Mouse (Mus musculus): ENCODE results near the gene Dnajb3. TPM values are rescaled to one million over a fixed set of nuclear protein-coding genes. Genes with fewer than 3 reads are reported as not detected.

The Dnajb3 gene
- polyA plus RNA-seq, 1 experiment from 2014 or later = 12.5 TPM

DNA sequence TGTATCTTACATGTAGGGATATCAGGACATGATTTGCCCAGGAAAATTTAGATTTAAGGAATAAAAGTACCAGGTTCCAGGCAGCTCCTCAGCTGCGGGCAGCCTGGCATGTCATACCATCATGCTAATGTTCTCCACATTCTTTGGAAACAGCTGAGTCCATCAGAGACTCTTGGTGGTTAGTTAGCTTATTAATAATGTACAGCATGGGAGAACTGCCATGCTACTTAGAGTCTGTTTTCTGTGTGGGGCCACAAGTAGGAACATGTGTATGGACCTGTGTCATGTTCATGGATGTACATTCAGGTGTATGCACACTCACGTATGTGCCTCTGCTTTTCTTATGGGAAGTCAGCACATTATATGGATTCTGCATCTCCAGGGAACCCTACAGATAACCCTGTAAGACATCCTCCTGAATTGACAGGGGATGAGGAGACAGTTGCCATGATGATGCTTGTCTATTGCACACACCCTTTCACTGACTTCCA is 8.9 kb upstream of the Dnajb3 start:
- ATAC-seq (replicated peaks; ENCODE audit: low FRiP score) (no peak), DNase-seq (ENCODE audit: low spot score) (peak; percentile 51)
- Histone ChIP-seq H3K36me3 (ENCODE audit: control insufficient read depth, insufficient read depth, low read length) (no peaks in the 10 kb centered on the region), H3K4me1 (replicated peaks; ENCODE audit: control insufficient read depth, insufficient read depth, low read length) (no peaks in the 10 kb centered on the region), H3K9ac (ENCODE audit: low read length) (no peak overlapping the region), H3K4me3 (ENCODE audit: low read depth, low read length) (no peak overlapping the region), H3K4me2 (ENCODE audit: low read depth, low read length, severe bottlenecking) (no peak overlapping the region), H3K27me3 (ENCODE audit: control insufficient read depth, insufficient read depth, low read length) (no peaks in the 10 kb centered on the region), H3K27ac (ENCODE audit: low read depth, low read length) (no peak overlapping the region), H3K9me3 (ENCODE audit: control insufficient read depth, low read length) (peaks cover 60% of the 10 kb centered on the region)
- WGBS = 80% methylated on average over 2 of the region's 2 CpGs

DNA sequence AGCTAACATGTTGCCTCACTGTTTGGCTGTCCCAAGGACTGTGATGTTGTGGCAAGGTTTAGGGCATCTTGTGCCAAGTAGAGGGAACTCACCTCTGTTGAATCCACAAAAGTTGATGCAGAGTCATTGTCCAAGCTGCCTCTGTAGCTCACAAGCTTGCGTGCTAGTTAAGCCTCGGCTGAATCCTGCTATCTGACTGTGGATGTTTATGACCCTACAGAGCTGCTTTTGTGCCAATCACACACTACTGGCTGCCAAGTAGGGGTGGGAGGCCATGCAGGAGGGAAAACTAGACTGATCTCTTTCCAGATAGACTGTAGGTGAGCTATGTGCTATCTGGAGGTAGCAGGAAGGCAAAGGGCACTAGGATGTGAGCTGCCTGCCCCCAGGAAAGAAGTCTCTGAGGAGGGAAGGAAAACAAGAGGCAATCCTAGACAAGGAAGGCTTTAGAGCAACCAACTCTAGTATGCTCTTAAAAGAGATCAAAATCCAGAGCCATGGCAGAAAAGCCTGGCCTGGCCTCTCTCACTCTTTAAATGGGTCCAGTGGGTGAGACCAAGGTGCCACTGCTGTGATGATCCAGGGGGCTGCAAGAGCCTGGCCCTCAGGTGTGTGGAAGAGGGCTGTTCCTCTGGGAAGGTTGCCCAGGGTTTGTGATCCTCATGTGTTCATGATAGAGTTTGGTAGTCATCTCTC is 8.3 kb upstream of the Dnajb3 start:
- H3K9me3 ChIP-seq (ENCODE audit: control insufficient read depth, low read length) = peaks cover 60% of the 10 kb centered on the region
- H3K36me3 ChIP-seq (ENCODE audit: control insufficient read depth, insufficient read depth, low read length) = no peaks in the 10 kb centered on the region
- WGBS = 86% methylated on average over 2 of the region's 2 CpGs
- H3K9ac ChIP-seq (ENCODE audit: low read length) = no peak overlapping the region
- no peak overlapping the region for H3K4me3 ChIP-seq (ENCODE audit: low read depth, low read length)
- no peak overlapping the region for H3K27ac ChIP-seq (ENCODE audit: low read depth, low read length)
- no peaks in the 10 kb centered on the region for H3K27me3 ChIP-seq (ENCODE audit: control insufficient read depth, insufficient read depth, low read length)
- ATAC-seq (replicated peaks; ENCODE audit: low FRiP score) (no peak), DNase-seq (ENCODE audit: low spot score) (peak; percentile 66)
- no peaks in the 10 kb centered on the region for H3K4me1 ChIP-seq (replicated peaks; ENCODE audit: control insufficient read depth, insufficient read depth, low read length)
- H3K4me2 ChIP-seq (ENCODE audit: low read depth, low read length, severe bottlenecking) = no peak overlapping the region

DNA sequence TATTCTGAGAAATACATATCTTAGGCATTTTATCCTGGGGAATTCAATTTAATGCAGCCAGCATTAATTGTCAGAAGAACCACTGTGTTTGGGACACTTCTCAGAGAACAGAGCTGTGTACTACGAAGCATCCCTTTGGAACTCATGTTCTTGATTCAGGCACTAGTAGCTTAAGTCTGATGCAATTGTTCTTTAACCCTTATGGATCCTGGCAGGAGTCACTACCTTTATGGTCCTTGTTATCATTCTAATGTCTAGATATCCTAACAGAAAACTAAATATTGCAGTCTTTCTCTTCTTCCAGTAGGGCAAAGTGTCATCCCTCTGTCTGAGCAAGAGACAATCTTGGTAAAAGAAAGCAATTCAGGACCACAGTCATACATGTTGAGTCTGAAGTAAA is 7.5 kb upstream of the Dnajb3 start:
- DNase-seq (ENCODE audit: low spot score) (no peak), ATAC-seq (replicated peaks; ENCODE audit: low FRiP score) (no peak)
- Histone ChIP-seq H3K9ac (ENCODE audit: low read length) (no peak overlapping the region), H3K4me3 (ENCODE audit: low read depth, low read length) (no peak overlapping the region), H3K36me3 (ENCODE audit: control insufficient read depth, insufficient read depth, low read length) (no peaks in the 10 kb centered on the region), H3K4me1 (replicated peaks; ENCODE audit: control insufficient read depth, insufficient read depth, low read length) (no peaks in the 10 kb centered on the region), H3K27ac (ENCODE audit: low read depth, low read length) (no peak overlapping the region), H3K9me3 (ENCODE audit: control insufficient read depth, low read length) (peaks cover 60% of the 10 kb centered on the region), H3K4me2 (ENCODE audit: low read depth, low read length, severe bottlenecking) (no peak overlapping the region), H3K27me3 (ENCODE audit: control insufficient read depth, insufficient read depth, low read length) (no peaks in the 10 kb centered on the region)
- WGBS = 79% methylated on average over 1 of the region's 1 CpGs

DNA sequence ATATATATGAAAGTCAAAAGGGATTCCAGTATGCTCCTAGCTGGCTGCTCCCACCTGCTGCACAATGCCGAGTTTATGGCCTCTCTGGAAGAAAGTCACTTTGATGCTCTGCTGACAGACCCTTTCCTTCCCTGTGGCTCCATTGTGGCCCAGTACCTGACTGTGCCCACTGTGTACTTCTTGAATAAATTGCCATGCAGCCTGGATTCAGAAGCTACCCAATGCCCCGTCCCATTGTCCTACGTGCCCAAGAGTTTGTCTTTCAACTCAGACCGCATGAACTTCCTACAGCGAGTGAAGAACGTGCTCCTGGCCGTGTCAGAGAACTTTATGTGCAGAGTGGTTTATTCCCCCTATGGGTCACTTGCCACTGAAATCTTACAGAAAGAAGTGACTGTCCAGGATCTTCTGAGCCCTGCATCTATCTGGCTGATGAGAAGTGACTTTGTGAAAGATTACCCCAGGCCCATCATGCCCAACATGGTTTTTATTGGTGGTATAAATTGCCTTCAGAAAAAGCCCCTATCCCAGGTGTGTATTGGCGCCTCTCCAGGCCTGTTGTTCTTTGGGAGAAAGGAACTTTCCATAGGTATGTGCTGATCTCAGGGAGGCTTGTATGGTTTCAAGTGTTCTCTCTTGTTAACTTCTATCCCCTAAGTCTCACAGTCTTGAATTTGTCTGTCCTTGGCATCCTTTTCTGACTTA is 6.9 kb upstream of the Dnajb3 start:
- Histone ChIP-seq H3K4me1 (replicated peaks; ENCODE audit: control insufficient read depth, insufficient read depth, low read length) (no peaks in the 10 kb centered on the region), H3K36me3 (ENCODE audit: control insufficient read depth, insufficient read depth, low read length) (no peaks in the 10 kb centered on the region), H3K9ac (ENCODE audit: low read length) (no peak overlapping the region), H3K27ac (ENCODE audit: low read depth, low read length) (no peak overlapping the region), H3K27me3 (ENCODE audit: control insufficient read depth, insufficient read depth, low read length) (no peaks in the 10 kb centered on the region), H3K4me3 (ENCODE audit: low read depth, low read length) (no peak overlapping the region), H3K9me3 (ENCODE audit: control insufficient read depth, low read length) (peaks cover 58% of the 10 kb centered on the region), H3K4me2 (ENCODE audit: low read depth, low read length, severe bottlenecking) (no peak overlapping the region)
- 61% methylated on average over 8 of the region's 8 CpGs for WGBS
- DNase-seq (ENCODE audit: low spot score) (peak; percentile 55), ATAC-seq (replicated peaks; ENCODE audit: low FRiP score) (peak; percentile 16)

DNA sequence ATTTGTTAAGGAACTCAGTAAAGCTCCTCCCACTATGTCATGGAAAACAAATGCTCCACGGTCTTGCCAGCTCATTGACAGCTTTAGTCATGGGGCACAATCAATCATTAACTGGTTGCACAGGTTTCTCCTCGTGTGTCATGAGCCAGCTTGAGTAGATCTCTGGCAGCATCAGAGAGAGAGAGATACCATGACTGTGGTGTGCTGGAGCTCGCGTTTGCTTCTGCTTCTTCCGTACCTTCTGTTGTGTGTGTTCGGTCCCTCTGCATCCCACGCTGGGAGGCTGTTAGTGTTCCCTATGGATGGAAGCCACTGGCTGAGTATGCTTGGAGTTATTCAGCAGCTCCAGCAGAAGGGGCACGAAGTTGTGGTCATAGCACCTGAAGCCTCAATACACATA is 6.2 kb upstream of the Dnajb3 start, which contains the start of gene Ugt1a1:
Gene Ugt1a1, plus strand, starts transcription at position 148 of the 400 bp plus-strand sequence.
- peak; percentile 59 for DNase-seq (ENCODE audit: low spot score)
- peaks cover 51% of the 10 kb centered on the region for H3K9me3 ChIP-seq (ENCODE audit: control insufficient read depth, low read length)

DNA sequence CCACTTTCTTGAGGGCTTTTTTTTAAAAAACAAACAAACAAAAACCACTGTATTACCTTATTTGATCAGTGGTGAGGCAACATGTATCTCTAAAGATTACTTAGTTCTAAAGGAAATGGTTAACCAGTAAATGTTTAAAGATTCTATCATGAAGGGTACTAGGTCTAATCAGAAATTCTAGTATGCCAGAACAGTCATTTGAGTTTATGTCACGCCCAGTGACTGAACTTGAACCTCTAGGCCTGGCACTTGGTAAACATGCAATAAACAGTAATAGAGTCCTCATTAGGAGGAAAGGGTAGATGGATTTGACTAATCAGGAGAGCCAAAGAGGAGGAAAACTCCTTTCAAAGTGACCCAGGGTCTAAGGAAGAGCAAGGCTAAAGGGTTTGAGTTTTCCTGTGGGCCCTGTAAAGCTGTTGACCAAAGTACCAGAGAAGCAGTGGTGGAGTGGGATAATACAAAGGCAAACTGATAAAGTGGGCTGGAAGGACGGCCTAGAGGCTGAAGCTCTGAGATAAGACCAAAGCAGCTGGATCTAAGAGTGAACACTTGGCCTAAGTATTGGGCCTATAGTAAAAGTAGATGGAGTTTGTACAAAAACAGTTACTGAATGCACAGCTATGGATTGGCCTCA is 1.4 kb upstream of the Dnajb3 start:
- Histone ChIP-seq H3K9ac (ENCODE audit: low read length) (no peak overlapping the region), H3K4me2 (ENCODE audit: low read depth, low read length, severe bottlenecking) (no peak overlapping the region), H3K4me3 (ENCODE audit: low read depth, low read length) (no peak overlapping the region), H3K36me3 (ENCODE audit: control insufficient read depth, insufficient read depth, low read length) (no peaks in the 10 kb centered on the region), H3K9me3 (ENCODE audit: control insufficient read depth, low read length) (peaks cover 16% of the 10 kb centered on the region), H3K4me1 (replicated peaks; ENCODE audit: control insufficient read depth, insufficient read depth, low read length) (0 out of 2 replicates have a peak, but pooled peaks cover 3% of the 10 kb centered on the region), H3K27ac (ENCODE audit: low read depth, low read length) (no peak overlapping the region), H3K27me3 (ENCODE audit: control insufficient read depth, insufficient read depth, low read length) (no peaks in the 10 kb centered on the region)
- no peak for DNase-seq (ENCODE audit: low spot score)
- no peak for ATAC-seq (replicated peaks; ENCODE audit: low FRiP score)
- WGBS = 75% methylated on average over 2 of the region's 2 CpGs

More for the DNA sequence above, 6.2 kb upstream of the Dnajb3 start, which contains the start of gene Ugt1a1:
- 0 out of 2 replicates have a peak, but pooled peaks have one; percentile 4 for ATAC-seq (replicated peaks; ENCODE audit: low FRiP score)
- Histone ChIP-seq H3K27ac (ENCODE audit: low read depth, low read length) (no peak within 1 kb of the TSS), H3K27me3 (ENCODE audit: control insufficient read depth, insufficient read depth, low read length) (no peaks in the 10 kb centered on the region), H3K4me1 (replicated peaks; ENCODE audit: control insufficient read depth, insufficient read depth, low read length) (no peaks in the 10 kb centered on the region), H3K36me3 (ENCODE audit: control insufficient read depth, insufficient read depth, low read length) (no peaks in the 10 kb centered on the region), H3K9ac (ENCODE audit: low read length) (no peak within 1 kb of the TSS), H3K4me3 (ENCODE audit: low read depth, low read length) (no peak within 1 kb of the TSS), H3K4me2 (ENCODE audit: low read depth, low read length, severe bottlenecking) (no peak within 1 kb of the TSS)
- 68% methylated on average over 8 of the region's 8 CpGs for WGBS

DNA sequence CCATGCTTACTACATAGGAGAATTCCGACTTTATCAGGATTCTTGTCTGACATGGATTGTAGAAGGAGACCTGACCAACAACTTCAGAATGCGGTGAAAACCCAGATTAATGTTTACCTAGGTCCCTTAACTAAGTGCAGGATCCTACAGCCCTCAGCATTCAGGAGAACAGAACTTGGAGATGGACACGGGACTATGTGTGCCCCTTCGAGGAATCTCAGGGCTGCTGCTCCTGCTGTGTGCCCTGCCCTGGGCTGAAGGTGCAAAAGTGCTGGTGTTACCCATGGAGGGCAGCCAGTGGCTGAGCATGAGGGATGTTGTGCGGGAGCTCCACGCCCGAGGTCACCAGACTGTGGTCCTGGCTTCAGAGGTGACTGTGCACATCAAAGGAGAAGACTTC is 5.1 kb downstream of the Dnajb3 start, which contains the start of gene Ugt1a2:
Gene Ugt1a2, plus strand, starts transcription at position 146 of the 400 bp plus-strand sequence.
- Histone ChIP-seq H3K9ac (ENCODE audit: low read length) (no peak within 1 kb of the TSS), H3K4me1 (replicated peaks; ENCODE audit: control insufficient read depth, insufficient read depth, low read length) (0 out of 2 replicates have a peak, but pooled peaks cover 3% of the 10 kb centered on the region), H3K9me3 (ENCODE audit: control insufficient read depth, low read length) (peaks cover 9% of the 10 kb centered on the region; the same call in 1 of the 2 replicates), H3K27ac (ENCODE audit: low read depth, low read length) (no peak within 1 kb of the TSS), H3K36me3 (ENCODE audit: control insufficient read depth, insufficient read depth, low read length) (no peaks in the 10 kb centered on the region), H3K4me3 (ENCODE audit: low read depth, low read length) (no peak within 1 kb of the TSS), H3K27me3 (ENCODE audit: control insufficient read depth, insufficient read depth, low read length) (no peaks in the 10 kb centered on the region), H3K4me2 (ENCODE audit: low read depth, low read length, severe bottlenecking) (no peak within 1 kb of the TSS)
- DNase-seq (ENCODE audit: low spot score) = no peak
- WGBS = 84% methylated on average over 7 of the region's 7 CpGs
- ATAC-seq (replicated peaks; ENCODE audit: low FRiP score) = no peak

DNA sequence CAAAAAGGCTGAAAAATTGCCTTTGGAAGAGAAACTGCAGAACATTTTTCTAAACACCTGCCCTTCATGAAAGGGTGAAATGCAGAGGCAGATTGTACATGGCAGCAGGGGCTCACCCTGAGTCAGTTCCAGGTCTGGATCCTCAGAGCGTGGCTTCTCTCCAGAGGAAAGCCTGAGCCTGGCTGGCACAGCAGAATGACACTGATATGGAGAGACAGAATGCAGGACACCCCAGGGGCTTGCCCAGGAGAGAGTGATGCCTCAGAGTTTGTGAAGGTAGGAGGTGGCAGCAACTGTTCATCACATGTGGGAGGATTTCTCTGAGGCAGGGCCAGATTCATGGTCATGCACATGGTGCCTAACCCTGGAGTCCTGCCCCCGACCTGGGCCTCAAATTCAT is 5.6 kb downstream of the Dnajb3 start:
- Histone ChIP-seq H3K27me3 (ENCODE audit: control insufficient read depth, insufficient read depth, low read length) (no peaks in the 10 kb centered on the region), H3K27ac (ENCODE audit: low read depth, low read length) (no peak overlapping the region), H3K9ac (ENCODE audit: low read length) (no peak overlapping the region), H3K36me3 (ENCODE audit: control insufficient read depth, insufficient read depth, low read length) (no peaks in the 10 kb centered on the region), H3K4me1 (replicated peaks; ENCODE audit: control insufficient read depth, insufficient read depth, low read length) (no peaks in the 10 kb centered on the region), H3K4me2 (ENCODE audit: low read depth, low read length, severe bottlenecking) (no peak overlapping the region), H3K9me3 (ENCODE audit: control insufficient read depth, low read length) (peaks cover 6% of the 10 kb centered on the region; the same call in 1 of the 2 replicates), H3K4me3 (ENCODE audit: low read depth, low read length) (no peak overlapping the region)
- 69% methylated on average over 2 of the region's 2 CpGs for WGBS
- ATAC-seq (replicated peaks; ENCODE audit: low FRiP score) (no peak), DNase-seq (ENCODE audit: low spot score) (no peak)
